Mouse (Mus musculus): ENCODE data around the gene Fam229a.

DNA sequence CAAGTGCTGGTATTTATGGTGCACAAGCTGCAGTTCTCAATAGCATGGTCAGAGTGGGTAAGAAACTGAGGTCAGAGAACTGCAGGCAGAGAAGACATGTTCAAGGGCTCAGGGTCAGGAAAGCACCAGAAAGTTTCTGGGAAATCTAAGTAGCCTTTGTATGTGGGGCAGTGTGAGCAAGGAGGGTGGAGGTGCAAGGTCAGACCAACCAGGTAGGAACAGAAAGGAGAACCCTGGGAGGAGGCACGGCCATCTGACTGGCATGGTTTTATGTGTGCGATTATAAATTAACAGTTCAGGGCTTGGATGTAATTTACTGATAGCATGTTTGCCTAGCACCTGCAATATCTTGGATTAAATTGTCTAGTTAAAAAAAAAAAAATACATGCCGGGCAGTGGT, 31.3 kb upstream of the Fam229a start:
- no peak for TF ChIP-seq CTCF (IDR thresholded peaks at IDR 0.05; ENCODE audit: extremely low read depth, insufficient read depth, low read length)
- no peak for TF ChIP-seq POLR2A (IDR thresholded peaks at IDR 0.05; ENCODE audit: extremely low read depth, insufficient read depth, low read length)

Data from cortical plate, adult 2 months (tissue).